Mouse (Mus musculus): ENCODE data around the gene Gtf2ird2. TPM values are rescaled to one million over a fixed set of nuclear protein-coding genes. Genes with fewer than 3 reads are reported as not detected.

Gene Gtf2ird2
- total RNA-seq (2017): 6.5 to 10.0 TPM (median 8.9 TPM) in 3 replicates

DNA sequence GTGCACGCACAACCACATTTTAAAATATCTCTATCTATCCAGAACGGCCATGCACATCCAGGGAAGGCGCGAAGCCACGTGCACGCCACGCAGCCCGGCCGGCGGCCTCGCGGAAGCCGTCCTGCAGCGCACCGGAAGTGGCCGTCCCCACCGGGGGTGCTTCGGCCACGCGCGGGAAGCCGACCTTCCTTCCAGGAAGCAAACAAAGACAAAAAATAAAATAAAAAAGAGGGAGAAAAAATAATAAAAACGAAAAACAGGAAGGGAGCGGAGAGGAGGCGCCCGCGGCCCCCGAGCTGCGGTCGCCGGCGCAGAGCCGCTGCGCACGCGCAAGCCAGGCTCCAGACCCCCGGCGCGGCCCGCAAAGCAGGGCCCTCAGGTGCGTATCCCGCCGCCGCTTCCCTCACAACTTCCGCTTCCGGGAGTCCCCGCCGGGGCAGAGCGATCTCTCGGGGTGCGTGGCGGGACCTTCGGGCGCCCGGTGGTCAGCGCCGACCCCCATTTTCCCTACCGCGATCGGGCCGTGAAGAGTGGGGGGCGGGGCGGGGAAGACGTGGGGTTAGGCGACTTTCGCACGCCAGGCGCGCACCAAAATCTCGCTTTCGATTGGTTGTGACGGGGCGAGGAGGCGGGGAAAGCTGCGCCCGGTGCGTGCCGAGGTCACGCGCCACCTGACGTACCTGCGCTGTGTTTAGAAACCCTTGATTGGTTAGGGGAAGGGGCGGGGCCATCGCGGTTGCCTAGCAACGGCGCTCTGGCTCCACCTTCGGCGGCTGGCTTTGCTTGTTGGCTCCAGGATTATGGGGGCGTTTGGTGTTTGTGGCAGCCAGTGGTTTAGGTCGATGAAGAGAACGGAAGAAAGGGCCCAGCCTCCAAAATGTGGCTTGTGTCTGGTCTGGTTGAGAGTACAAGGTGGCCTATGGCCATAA is at the start of gene Gtf2ird2:
Gene Gtf2ird2, plus strand, starts transcription at position 140 of the 929 bp plus-strand sequence.
- peak; percentile 92 for ATAC-seq (replicated peaks; ENCODE audit: insufficient number of reproducible peaks, low FRiP score, low TSS enrichment, poor library complexity, severe bottlenecking)

DNA sequence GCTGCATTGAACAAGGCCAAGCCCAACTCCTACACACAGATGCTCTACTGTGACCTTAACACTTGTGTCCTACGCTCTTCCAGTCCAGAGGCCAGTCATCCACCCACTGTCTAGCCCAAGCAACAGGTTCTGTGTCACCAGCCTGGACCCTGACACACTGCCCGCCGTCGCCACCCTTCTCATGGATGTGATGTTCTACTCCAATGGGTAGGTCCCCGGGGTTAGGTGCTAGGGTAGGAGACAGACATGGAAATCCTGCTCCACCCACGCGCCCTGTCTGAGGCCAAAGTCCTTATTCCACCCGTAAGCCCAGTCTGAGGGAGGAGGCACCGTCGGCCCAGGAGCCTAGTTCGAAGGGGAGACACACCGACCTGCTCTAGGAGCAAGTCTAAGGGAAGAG is 47.8 kb upstream of the Gtf2ird2 start:
- ATAC-seq (replicated peaks; ENCODE audit: insufficient number of reproducible peaks, low FRiP score, low TSS enrichment, poor library complexity, severe bottlenecking): no peak

DNA sequence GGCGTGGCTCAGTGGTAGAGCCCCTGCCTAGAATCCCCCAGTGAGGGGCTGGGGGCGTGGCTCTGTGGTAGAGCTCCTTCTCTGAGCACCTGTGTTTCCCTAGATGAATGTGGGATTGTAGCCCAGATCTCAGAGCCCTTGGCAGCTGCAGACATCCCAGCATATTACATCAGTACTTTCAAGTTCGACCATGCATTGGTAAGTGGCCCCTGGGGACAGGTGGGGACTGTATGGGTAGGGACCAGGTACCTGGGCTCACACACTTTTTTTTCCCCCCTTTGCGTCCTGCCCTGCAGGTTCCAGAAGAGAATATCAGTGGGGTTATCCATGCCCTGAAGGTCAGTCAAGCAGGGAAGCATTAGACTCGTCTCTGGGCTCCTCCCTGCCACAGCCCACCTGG is 45.9 kb upstream of the Gtf2ird2 start:
- ATAC-seq (replicated peaks; ENCODE audit: insufficient number of reproducible peaks, low FRiP score, low TSS enrichment, poor library complexity, severe bottlenecking): no peak

DNA sequence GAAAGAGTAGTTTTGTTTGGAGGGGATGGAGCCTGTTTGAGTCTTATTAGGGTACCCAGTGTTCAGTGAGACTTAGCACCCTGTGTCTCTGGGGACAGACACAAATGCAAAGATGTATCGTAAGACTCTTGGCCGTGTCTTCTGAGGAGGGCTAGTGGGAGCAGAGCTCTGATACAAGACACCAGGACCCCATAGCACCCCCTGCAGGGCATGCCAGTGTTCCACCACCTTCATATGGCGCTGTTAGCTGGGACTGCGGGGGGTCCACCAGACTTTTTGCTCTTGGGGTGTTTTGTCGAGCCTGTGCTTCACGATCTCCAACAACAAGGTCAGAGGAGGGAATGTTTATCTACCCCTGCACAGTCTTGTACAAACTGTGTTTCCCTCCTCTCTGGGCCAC is 44.4 kb upstream of the Gtf2ird2 start:
- ATAC-seq (replicated peaks; ENCODE audit: insufficient number of reproducible peaks, low FRiP score, low TSS enrichment, poor library complexity, severe bottlenecking): no peak

DNA sequence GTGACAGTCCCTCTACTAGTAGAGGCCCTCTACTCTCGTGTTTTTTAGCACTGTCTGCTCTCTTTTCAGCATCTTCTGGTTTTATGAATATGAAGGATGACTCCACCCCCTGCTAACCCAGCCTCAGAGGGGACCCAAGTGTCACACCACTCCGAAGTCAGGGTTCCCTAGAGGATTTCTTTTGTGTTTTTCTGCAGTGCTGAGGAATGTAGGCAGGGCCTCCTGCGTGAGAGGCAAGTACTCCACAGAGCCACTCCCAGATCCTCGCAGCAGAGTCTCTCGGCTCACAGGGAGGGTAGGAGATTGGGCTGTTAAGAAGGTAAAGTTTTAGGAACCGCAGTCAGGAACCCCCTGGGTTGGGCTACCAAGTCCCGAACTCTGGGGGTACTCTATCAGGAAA is 42.6 kb upstream of the Gtf2ird2 start:
- no peak for ATAC-seq (replicated peaks; ENCODE audit: insufficient number of reproducible peaks, low FRiP score, low TSS enrichment, poor library complexity, severe bottlenecking)

DNA sequence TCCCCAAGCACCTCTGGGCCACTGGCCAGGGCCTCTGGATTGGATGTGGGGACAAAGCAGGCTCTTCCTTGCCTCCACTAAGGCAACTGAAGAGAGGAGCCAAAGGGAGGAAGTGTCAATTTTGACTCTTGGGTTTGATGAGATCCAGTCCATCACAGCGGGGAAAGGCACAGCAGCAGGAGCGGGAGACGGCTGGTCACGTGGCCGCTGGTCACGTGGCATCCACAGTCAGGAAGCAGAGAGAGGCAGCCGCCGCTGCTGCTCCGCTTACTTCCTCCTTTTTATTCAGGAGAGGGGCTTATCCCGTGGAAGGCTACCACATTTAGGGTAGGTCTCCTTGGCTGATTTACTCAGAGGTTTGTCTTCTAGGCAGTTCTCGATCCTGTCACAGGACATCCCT is 41.4 kb upstream of the Gtf2ird2 start:
- no peak for ATAC-seq (replicated peaks; ENCODE audit: insufficient number of reproducible peaks, low FRiP score, low TSS enrichment, poor library complexity, severe bottlenecking)

DNA sequence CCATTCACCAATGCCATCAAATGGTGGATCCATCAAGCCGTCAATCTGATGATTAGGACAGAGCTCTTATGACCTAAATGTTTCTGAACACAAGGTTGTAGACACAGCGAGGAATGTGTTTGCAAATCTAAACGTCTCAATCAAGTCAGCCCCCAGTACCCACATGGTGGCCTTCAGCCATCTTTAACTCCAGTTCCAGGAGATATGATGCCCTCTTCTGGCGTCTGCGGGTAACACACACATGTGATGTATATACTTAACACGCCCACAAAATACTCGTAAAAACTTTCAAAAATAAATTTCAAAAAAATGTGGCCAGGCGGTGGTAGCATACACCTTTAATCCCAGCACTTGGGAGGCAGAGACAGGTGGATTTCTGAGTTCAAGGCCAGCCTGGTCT is 38.8 kb upstream of the Gtf2ird2 start:
- ATAC-seq (replicated peaks; ENCODE audit: insufficient number of reproducible peaks, low FRiP score, low TSS enrichment, poor library complexity, severe bottlenecking): no peak

DNA sequence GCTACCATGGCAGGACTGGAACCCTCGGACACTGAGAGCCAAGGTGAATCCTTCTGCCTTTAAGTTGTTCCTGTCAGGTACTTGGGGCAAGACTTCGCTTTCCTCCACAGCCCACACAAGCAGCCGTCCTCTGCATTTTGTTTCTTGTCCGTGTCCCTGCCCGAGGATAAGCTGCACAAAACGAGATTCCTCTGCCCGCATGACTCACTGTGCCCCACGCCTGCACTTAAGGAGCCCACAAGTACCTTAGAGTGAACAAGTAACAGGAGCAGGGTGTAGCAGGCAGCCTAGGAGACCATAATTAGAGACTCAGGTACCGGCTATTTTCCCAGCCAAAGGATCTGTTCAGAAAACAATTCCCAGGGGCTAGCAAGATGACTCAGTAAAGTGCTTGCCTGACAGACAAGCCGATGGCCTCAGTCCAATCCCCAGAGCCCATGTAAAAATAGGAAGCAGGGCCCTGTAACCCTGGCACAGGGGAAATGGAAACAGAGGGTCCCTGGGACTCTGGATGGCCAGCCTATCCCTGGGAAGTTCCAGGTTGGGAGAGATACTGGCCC is 36.5 kb upstream of the Gtf2ird2 start:
- no peak for ATAC-seq (replicated peaks; ENCODE audit: insufficient number of reproducible peaks, low FRiP score, low TSS enrichment, poor library complexity, severe bottlenecking)

DNA sequence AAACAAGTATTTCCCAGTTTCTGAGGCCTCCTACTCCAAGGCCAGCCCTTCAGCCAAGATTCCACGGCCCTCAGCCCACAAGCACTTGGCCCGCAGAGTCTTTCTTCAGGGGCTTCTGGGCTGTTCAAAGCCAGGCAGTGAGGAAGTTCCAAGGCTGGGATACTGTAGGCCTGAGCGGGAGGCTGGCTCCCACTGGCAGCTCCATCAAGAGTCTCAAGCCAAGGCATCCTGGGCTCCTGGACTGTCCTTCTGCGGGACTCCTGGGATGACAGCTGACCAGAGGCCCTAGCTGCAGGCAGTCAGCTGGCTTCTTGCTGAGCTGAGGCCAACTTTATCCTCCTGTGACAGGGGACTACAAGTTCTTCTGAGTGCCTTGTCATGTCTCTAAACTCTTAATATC is 35.7 kb upstream of the Gtf2ird2 start:
- no peak for ATAC-seq (replicated peaks; ENCODE audit: insufficient number of reproducible peaks, low FRiP score, low TSS enrichment, poor library complexity, severe bottlenecking)

DNA sequence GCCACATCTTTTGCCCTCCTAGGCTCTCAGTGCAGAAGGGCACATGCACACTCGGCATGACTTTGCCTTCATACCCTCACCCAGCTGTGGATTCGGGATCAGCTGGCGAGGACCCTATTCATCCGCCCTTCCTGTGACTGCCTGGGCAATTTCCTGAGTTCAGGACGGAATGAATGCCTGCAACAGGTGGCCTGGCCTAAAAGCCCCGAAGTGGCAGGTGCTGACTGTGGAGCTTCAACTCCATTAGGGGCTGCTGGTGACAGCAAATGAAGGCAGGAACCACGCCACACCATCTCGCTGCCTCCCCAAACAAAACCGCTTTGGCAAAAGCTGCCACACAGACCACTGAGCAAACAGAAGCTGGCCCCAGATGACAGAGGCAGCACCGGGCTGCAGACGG is 31.9 kb upstream of the Gtf2ird2 start:
- no peak for ATAC-seq (replicated peaks; ENCODE audit: insufficient number of reproducible peaks, low FRiP score, low TSS enrichment, poor library complexity, severe bottlenecking)

DNA sequence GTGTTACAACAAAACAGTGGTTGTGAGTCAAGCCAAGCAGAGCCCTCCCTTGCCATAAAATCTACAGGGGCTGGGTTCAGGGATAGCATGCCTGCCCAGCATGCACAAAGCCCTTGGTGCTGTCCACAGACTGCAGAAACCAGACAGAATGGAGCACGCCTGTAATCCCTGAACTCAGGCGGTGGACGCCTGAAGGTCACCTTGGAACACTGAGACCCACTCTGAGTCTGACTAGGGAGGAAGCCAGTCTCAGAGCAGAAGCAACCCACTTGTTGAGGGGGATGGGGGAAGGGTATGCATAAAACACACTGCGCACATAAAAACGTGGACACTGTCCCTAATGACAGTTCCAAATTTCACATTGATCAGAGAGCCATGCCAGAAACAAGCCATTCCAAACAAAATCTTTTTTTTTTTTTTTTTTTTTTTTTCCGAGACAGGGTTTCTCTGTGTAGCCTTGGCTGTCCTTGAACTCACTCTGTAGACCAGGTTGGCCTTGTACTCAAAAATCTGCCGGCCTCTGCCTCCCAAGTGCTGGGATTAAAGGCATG is 27.8 kb upstream of the Gtf2ird2 start:
- ATAC-seq (replicated peaks; ENCODE audit: insufficient number of reproducible peaks, low FRiP score, low TSS enrichment, poor library complexity, severe bottlenecking): no peak

DNA sequence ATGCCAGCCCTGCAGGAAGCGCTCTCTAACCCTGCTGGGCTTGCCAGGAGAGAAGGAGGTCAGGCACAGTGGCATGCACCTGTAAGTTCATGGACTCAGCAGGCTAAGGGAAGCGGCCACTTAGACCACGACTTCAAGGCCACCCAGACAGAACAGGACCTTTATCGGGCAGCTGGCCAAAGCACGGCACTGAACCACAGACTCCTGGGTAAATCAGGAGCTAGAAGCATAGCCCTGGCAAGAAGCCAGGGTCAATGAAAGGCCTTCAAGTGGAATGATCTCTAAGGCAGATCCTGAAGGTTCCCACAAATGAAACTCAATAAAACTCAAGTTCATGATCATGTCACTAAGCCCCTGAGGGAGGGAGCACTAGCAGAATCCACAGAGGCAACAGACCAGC is 19.1 kb upstream of the Gtf2ird2 start:
- ATAC-seq (replicated peaks; ENCODE audit: insufficient number of reproducible peaks, low FRiP score, low TSS enrichment, poor library complexity, severe bottlenecking): no peak

DNA sequence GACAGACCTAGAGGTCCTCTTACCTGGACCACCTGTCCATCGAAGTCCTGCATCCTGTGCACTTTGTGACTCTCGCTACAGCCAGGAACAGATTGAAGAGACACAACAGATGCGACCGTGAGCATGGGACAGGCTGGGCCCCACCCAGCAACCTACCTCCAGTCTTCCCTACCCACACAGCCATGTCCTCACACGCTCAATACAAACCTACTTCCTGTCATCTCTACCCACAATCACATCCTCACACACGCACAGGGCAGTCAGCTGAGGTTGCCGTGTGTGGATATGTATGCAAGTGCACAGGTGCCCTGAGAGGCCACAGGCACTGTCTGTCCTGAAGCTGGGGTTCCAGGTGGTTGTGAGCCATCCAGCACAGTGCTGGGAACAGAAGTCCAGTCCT is 17.2 kb upstream of the Gtf2ird2 start:
- no peak for ATAC-seq (replicated peaks; ENCODE audit: insufficient number of reproducible peaks, low FRiP score, low TSS enrichment, poor library complexity, severe bottlenecking)

DNA sequence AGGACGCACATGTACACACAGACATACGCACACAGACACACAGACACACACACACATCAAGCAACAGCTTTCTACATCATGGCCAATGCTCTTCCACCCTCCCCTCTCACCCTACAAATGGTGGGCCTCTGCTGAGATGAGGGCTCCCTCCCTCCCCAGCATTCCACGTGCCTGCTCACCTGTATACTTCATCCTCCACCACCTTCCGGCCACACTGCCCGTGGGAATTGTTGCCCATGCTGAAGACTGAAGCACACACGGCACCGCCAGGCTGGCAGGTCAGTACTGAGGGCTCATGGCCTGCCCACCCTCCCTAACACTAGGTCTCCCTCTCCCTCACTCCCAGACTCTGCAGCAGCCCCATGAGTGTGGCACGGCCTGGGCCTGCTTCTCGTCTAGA is 15.8 kb upstream of the Gtf2ird2 start:
- ATAC-seq (replicated peaks; ENCODE audit: insufficient number of reproducible peaks, low FRiP score, low TSS enrichment, poor library complexity, severe bottlenecking): no peak

DNA sequence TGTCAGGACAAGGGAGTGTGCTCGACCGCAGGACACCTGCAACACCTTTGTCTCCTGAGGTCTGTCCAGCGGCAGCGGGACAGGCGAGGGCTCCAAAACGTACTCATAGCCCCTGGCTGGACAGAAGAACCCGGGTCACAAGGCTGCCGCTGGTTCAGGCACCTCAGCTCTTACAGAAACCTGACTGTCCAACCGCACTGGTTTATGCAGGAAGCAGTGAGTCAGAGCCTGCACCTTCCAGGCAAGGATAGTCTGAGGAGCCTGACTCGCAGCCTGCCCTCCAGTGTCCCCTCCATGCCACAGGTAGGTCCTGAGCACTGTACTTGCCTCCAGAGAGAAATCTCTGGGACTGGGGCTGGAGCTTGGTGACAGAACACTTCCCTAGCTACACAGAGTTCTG is 14.6 kb upstream of the Gtf2ird2 start:
- no peak for ATAC-seq (replicated peaks; ENCODE audit: insufficient number of reproducible peaks, low FRiP score, low TSS enrichment, poor library complexity, severe bottlenecking)

DNA sequence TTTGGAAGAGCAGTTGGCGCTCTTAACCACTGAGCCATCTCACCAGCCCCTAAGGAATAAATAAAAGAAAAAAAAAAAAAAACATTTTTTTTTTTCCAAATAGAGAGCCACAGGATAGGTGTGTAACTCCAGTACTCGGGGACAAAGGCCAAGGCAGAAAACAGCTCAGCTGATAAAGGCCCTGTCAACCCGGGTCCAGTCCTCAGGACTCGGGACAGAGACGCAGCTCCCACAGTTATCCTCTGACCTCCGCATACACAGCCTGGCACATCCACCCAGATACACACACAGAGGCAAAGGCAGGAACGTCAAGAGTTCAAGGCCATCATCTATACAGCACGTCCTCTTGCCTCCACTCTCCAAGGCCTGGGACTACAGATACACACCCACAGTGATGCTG is 13.7 kb upstream of the Gtf2ird2 start:
- no peak for ATAC-seq (replicated peaks; ENCODE audit: insufficient number of reproducible peaks, low FRiP score, low TSS enrichment, poor library complexity, severe bottlenecking)

DNA sequence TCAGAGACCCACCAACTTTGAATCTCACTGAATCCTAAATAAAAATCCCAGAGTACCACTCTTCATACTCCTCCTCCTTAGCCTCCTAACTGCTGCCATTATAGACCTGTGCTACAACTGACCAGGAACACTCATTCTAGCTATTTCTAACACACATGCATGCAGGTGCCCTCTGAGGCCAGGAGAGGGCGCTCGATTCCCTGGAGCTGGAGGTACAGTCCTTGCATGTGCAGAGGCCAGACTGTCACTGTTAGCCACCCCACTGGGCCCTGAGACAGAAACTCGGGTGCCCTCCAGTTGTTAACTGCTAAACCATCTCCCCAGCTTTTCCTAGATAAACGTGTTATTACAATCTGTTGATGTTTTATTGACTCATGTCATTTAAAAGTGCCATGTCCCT is 10.6 kb upstream of the Gtf2ird2 start:
- ATAC-seq (replicated peaks; ENCODE audit: insufficient number of reproducible peaks, low FRiP score, low TSS enrichment, poor library complexity, severe bottlenecking): no peak

DNA sequence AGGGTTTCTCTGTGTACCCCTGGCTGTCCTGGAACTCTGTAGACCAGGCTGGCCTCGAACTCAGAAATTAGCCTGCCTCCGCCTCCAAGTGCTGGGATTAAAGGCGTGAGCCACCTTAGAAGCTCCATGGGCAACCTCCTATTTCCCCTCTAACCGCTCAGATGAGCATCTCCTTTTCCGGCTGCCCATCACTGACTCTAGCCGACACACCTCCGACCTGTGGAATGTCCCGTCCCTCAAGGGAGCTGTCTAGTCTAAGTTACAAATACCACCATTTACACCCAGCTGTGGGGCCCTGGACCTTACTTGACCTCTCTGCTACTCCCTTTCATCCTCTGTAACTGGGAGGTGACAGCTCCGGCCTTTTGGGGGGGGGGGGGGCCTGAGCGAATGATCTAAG is 8.1 kb upstream of the Gtf2ird2 start:
- ATAC-seq (replicated peaks; ENCODE audit: insufficient number of reproducible peaks, low FRiP score, low TSS enrichment, poor library complexity, severe bottlenecking): no peak

DNA sequence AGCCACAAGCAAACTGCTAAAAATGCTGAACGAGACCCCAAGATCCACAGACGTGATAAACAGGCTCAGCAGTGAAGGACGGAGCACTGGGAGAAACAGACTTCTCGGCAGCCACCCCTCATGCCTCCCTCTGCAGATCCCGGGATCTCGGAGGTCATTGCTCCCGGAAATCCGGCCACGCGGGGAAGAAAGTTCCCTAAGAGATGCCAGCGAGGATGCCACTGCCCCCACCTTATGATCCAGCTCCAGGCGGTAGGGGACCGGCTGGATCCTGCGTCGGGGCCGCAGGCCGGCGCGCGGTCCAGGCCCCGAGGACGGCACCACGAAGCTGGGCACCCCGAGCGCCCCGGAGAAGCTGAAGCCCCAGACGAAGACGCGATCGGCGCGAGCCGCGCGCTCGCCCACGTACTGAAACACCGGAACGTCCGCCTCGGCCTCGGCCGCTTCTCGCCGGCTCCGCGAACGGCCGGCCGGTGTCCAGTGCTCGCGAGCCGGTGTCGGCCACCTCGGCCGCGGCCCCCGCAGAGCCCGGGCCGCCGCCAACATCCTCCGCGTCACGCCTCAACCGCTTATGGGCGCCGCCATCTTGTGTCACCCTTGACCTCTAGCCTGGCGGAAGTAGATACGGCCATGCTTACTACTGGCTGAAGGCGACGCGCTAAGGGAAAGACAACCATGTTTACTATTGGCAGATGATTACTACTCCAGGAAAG is 7.5 kb upstream of the Gtf2ird2 start, which contains the start of gene Rcc1l:
Gene Rcc1l, minus strand, starts transcription at position 606 of the 713 bp plus-strand sequence.
- ATAC-seq (replicated peaks; ENCODE audit: insufficient number of reproducible peaks, low FRiP score, low TSS enrichment, poor library complexity, severe bottlenecking): peak; percentile 85

Data from monocyte, adult 5-6 weeks (primary cell).